Mouse (Mus musculus) heart, adult 2 months (tissue): ENCODE data around the gene Gramd1b.

Source experiments
- CTCF ChIP-seq: fragments of 200-600 bp; IDR thresholded peaks from 2 replicates; pipeline ENCODE4 v1.8.1; 2022; ENCODE audit warnings: antibody characterized with exemption, mild to moderate bottlenecking, moderate library complexity
- EP300 ChIP-seq: fragments of 200-500 bp; IDR thresholded peaks from 2 replicates; pipeline ENCODE4 v1.6.1; 2011; ENCODE audit warnings: low read depth, low read length, control low read depth; ENCODE audit not compliant: insufficient read depth
- POLR2A ChIP-seq: fragments of 200-500 bp; IDR thresholded peaks from 2 replicates; pipeline ENCODE4 v1.6.1; 2011; ENCODE audit warnings: mild to moderate bottlenecking, low read depth, low read length, control low read depth; ENCODE audit not compliant: insufficient read depth

- TF ChIP-seq CTCF (no peak), POLR2A (no peak), EP300 (no peak)
These were observed 177.6 kb downstream of the Gramd1b start for GRCm38 (mm10) chr9:40353596-40353995.
